Mouse (Mus musculus) CH12.LX (cell line): ENCODE measurements around the gene H1f0.

Experiments
- CTCF ChIP-seq, 2 experiments: IDR thresholded peaks in 1 of 2; conservative IDR thresholded peaks in 1 of 2; 2 replicates each; pipeline ENCODE4 v1.5.1; 2011 to 2012; ENCODE audit warnings: low read depth in 2 of 2, low read length in 2 of 2, improper control_type of control experiment in 1 of 2, inconsistent platforms in 1 of 2, mild to moderate bottlenecking in 1 of 2, moderate library complexity in 1 of 2
- E2F4 ChIP-seq: IDR thresholded peaks from 2 replicates; pipeline ENCODE4 v1.6.1; 2011; ENCODE audit warnings: low read depth, low read length, improper control_type of control experiment; ENCODE audit not compliant: insufficient replicate concordance
- ELF1 ChIP-seq: IDR thresholded peaks from 2 replicates; pipeline ENCODE4 v1.6.1; 2014; ENCODE audit warnings: low read depth, mild to moderate bottlenecking, inconsistent platforms, low read length, improper control_type of control experiment
- HCFC1 ChIP-seq: IDR thresholded peaks from 2 replicates; pipeline ENCODE4 v1.6.1; 2012; ENCODE audit warnings: low read depth, mild to moderate bottlenecking, inconsistent platforms, low read length, improper control_type of control experiment
- POLR2A ChIP-seq: IDR thresholded peaks from 2 replicates; pipeline ENCODE4 v1.6.1; 2011; ENCODE audit warnings: low read depth, mild to moderate bottlenecking, improper control_type of control experiment, low read length
- TBP ChIP-seq: conservative IDR thresholded peaks from 2 replicates; pipeline ENCODE4 v1.6.1; 2011; ENCODE audit warnings: low read depth, low read length, improper control_type of control experiment

DNA sequence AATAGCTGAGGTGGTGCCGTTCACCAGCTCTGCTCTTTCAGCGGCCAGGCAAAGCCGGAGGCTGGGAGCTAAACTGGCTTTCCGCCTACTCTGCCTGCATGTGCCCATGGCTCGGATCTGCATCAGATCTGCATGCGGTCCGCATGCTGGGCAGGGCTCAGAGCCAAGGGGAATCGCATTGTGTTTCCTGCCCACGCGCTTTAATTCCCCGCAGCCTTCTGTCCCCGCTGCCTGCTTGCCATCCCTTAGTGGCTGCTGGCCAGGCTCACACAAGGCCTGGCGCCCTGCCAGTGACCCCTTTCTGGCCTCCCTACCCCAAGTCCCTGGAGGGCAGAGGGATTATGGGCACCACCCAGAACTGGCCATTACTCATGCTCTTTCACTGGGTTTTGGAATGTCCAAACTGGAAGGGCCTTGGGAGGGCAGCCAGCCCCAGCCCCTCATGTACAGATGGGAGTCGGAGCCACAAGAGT lies 39.7 kb upstream of the H1f0 start:
- TF ChIP-seq POLR2A (no peak), CTCF (conservative IDR thresholded peaks at IDR 0.05 in 1 of 2, IDR thresholded peaks at IDR 0.05 in 1 of 2; ENCODE audit: low read depth in 2 of 2, low read length in 2 of 2) (no peak), ELF1 (no peak), E2F4 (no peak), HCFC1 (no peak), TBP (no peak)
